Mouse (Mus musculus): ENCODE measurements at regions not wholly inside any gene's neighbourhood (a gene's known extent, or its start where the extent isn't known, plus 50 kb on each side); places are given as distances from the start of the nearest gene placed in this dataset.

DNA sequence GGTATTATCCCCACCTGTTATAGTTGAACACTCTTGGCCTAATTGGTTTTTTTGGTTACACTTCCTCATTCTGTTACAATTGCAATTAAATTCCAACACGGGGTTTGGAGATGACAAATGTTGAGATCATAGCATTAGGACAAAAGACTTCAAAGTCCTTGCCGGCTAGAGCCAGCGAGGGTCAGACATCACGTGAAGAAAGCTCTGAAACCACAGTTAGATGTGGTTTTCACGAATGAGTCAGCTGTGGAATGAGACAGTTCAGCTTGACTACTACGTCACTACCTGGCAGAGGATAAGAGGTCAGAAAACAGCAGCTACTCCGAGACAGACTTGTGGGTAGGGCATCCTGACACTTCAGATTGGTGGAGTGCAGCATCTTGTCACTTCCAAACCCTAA is 55.5 kb upstream of the Trio start:
- CTCF ChIA-PET: interaction anchor here (0.6 to 1.7 kb wide), 6 partner anchors 9 to 75 kb away, joined by 3 to 6 read pairs (median 4); no protein-coding TSS in a partner anchor
- POLR2A ChIA-PET: interaction anchor here (1.2 kb wide), 1 partner anchor 15 kb away, joined by 4 read pairs; no protein-coding TSS in a partner anchor
- peak; percentile 98 for DNase-seq (ENCODE audit: low read depth, low spot score)
- ATAC-seq: peak; percentile 94
- no peaks in the 10 kb centered on the region for H3K27me3 ChIP-seq
- in situ Hi-C loops (cut with MboI; ENCODE audit: low pct_unique_long_range_greater_than_20kb): loop anchor here (5.0 kb wide), 1 partner anchor 46 kb away; no protein-coding TSS in a partner anchor
- TF ChIP-seq CTCF (IDR thresholded peaks at IDR 0.05): no peak

DNA sequence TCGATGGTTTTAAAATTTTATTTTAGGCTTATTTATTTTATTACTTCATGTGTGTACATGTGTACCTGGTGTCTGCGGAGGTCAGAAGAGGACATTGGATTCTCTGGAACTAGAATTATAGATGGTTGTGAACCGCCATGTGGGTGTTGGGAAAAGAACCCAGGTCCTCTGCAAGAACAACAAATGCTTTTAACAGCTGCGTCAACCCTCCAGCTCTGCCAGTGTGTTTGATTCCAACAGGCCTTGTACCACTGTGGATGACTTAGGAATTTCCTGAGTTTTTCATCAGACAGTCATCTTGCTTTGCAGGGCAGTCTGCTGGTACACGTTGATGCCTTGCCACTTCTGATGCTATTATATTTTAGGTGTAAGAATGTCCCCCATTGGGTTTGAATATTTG is 56.8 kb upstream of the Trio start:
- DNase-seq (ENCODE audit: low read depth, low spot score): no peak
- CTCF ChIA-PET: interaction anchor here (1.7 kb wide), 1 partner anchor 10 kb away, joined by 6 read pairs; no protein-coding TSS in a partner anchor
- no peak for ATAC-seq
- no peaks in the 10 kb centered on the region for H3K27me3 ChIP-seq
- in situ Hi-C loops (cut with MboI; ENCODE audit: low pct_unique_long_range_greater_than_20kb): loop anchor here (5.0 kb wide), 1 partner anchor 45 kb away; no protein-coding TSS in a partner anchor
- POLR2A ChIA-PET: no interaction called here
- no peak for TF ChIP-seq CTCF (IDR thresholded peaks at IDR 0.05)

DNA sequence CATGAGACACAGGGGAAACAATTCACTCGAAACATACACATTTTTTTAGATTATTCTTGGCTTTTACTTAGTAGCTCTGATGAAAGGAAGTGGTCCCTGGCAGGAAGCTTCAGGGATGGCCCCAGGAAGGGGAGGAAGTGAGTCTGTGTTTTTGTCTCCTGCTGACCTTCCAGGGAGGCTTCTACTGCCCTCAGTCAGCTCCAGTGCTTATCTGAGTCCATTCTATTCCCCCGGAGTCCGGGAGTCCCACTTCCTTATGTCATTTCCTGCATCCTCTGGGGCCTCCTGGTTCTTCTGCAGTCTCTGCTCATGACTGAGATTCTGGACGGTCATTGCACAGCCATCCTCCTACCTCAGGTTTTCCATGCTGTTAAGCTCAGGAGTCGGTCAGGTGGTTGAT is 80.3 kb upstream of the Trio start:
- DNase-seq (ENCODE audit: low read depth, low spot score) (no peak), ATAC-seq (no peak)
- in situ Hi-C loops (cut with MboI; ENCODE audit: low pct_unique_long_range_greater_than_20kb): no loop called here
- ChIA-PET CTCF (interaction anchor here (0.9 to 5.3 kb wide), 2 partner anchors 9 to 21 kb away, joined by 3 to 35 read pairs; no protein-coding TSS in a partner anchor), POLR2A (no interaction called here)
- no peaks in the 10 kb centered on the region for H3K27me3 ChIP-seq
- TF ChIP-seq CTCF (IDR thresholded peaks at IDR 0.05): no peak

DNA sequence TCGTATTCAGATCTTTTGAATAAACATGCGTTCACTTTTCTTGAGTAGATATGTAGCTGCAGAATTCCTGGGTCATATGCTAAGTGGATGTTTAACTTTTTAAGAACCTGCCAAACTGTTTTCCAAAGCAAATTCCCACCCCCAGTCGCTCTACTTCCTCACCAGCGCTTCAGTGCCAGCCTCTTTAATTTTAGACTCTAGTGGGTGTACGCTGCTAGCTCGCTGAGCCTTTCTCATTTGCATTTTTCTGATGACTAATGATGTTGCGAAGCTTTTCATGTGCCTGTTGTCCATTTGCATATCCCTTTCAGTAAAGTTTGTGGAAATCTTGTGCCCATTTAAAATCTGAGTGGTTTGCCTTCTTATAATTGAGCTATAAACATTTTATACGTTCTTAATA is 84.3 kb upstream of the Trio start:
- peak; percentile 6 for TF ChIP-seq CTCF (IDR thresholded peaks at IDR 0.05)
- ChIA-PET POLR2A (interaction anchor here (0.9 kb wide), 1 partner anchor 84 kb away, joined by 3 read pairs; the partner anchor contains the start of gene Trio), CTCF (interaction anchor here (0.9 to 5.3 kb wide), 5 partner anchors 13 to 38 kb away, joined by 3 to 35 read pairs (median 4); no protein-coding TSS in a partner anchor)
- DNase-seq (ENCODE audit: low read depth, low spot score) (no peak), ATAC-seq (peak; percentile 75)
- H3K27me3 ChIP-seq: no peaks in the 10 kb centered on the region
- in situ Hi-C loops (cut with MboI; ENCODE audit: low pct_unique_long_range_greater_than_20kb): no loop called here

DNA sequence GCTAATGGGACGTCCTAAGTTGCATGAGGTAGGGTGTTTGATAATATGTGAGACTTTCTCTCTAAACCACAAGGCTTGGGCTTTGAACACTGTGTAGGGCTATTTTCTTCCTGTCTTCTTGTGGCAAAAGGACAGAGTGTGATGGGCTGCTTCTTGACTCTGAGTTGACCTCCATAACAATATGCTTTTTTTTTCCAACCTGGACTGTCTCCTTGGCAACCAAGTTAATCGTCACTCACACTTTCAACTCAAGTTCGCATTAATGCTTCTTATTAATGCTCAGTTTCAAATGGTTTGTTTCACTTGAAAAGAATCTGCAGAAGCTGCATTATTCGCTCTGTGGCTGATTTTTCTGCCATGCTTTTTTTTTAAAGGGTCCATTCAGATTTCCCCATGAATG is 87.8 kb upstream of the Trio start:
- H3K27me3 ChIP-seq: no peaks in the 10 kb centered on the region
- TF ChIP-seq CTCF (IDR thresholded peaks at IDR 0.05): no peak
- DNase-seq (ENCODE audit: low read depth, low spot score) (no peak), ATAC-seq (no peak)
- POLR2A ChIA-PET: no interaction called here
- in situ Hi-C loops (cut with MboI; ENCODE audit: low pct_unique_long_range_greater_than_20kb): no loop called here
- CTCF ChIA-PET: interaction anchor here (1.0 kb wide), 1 partner anchor 11 kb away, joined by 4 read pairs; no protein-coding TSS in a partner anchor

DNA sequence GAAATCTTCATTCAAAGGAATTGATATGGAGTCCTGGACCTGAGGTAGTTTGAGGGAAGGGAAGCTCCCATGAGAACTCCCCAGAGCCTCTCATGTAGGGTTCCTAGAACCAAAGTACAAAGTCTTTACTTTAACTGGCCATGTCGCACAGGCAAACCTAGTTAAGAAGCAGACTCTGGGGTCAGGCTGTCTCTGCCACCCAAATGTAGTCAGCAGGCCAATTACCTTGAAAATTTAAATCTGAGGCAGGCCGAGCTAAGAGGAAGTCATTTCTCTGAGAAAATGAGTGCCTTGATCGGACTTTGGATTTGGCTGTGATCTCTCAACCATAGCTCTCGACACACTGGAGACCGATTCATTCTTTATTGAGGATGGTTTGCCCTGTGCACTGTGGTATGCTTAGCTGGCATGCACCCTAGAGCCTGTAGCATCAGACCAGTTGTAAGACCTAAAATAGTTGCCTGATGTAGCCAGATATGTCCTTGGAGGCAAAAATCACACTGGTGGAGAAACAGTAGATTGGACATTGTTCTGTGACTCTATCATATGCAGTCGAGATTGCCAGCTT is 88.6 kb upstream of the Trio start:
- DNase-seq (ENCODE audit: low read depth, low spot score) (no peak), ATAC-seq (peak; percentile 10)
- in situ Hi-C loops (cut with MboI; ENCODE audit: low pct_unique_long_range_greater_than_20kb): no loop called here
- TF ChIP-seq CTCF (IDR thresholded peaks at IDR 0.05): no peak
- POLR2A ChIA-PET: no interaction called here
- CTCF ChIA-PET: interaction anchor here (1.0 kb wide), 1 partner anchor 10 kb away, joined by 4 read pairs; no protein-coding TSS in a partner anchor
- H3K27me3 ChIP-seq: no peaks in the 10 kb centered on the region

DNA sequence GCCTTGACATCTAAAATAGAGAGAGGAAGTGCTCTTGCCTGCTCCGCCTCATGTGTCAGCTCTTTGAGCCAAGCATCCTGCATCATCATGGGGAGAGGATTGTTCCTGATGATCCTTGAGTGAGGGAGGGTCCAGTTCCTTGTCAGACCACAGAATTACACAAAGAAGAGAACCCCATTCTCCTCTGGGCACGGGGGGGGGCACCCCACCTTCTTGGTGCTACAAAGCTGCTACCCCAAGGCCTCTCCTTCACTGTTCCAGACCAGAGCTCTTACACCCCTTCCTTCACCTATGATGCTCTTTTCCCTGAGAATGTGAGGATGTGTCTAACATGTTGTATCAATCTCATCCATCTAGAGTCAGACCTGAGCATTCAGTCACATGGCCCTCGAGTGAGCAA is 76.7 kb upstream of the Dnah5 start:
- in situ Hi-C loops (cut with MboI; ENCODE audit: low pct_unique_long_range_greater_than_20kb): loop anchor here (5.0 kb wide), 1 partner anchor 45 kb away; no protein-coding TSS in a partner anchor
- no peak for TF ChIP-seq CTCF (IDR thresholded peaks at IDR 0.05)
- CTCF ChIA-PET: interaction anchor here (1.3 to 2.1 kb wide), 3 partner anchors 11 to 243 kb away, joined by 3 to 5 read pairs (median 3); no protein-coding TSS in a partner anchor
- H3K27me3 ChIP-seq: no peaks in the 10 kb centered on the region
- POLR2A ChIA-PET: no interaction called here
- ATAC-seq: no peak
- DNase-seq (ENCODE audit: low read depth, low spot score): no peak

DNA sequence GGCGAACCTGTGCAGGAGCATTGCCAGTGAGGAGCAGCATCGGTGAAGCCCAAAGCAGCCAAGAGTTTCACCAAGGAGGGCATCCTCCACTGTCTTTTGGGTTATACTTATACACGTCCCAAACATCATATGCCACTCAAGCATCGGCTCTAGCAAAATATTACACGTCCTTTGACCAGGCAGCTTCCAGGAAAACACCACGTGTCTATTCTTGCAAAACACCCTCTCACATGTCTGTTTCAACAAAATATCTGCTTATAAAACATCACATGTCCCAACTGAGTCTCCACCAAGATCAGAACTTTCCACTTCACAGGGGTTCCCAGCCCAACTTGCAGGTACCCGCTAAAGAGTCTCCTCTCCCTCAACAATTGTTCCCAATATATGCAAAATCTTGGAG is 74.0 kb upstream of the Dnah5 start:
- CTCF ChIA-PET: no interaction called here
- POLR2A ChIA-PET: no interaction called here
- in situ Hi-C loops (cut with MboI; ENCODE audit: low pct_unique_long_range_greater_than_20kb): loop anchor here (5.0 kb wide), 1 partner anchor 47 kb away; no protein-coding TSS in a partner anchor
- no peaks in the 10 kb centered on the region for H3K27me3 ChIP-seq
- TF ChIP-seq CTCF (IDR thresholded peaks at IDR 0.05): no peak
- ATAC-seq: no peak
- DNase-seq (ENCODE audit: low read depth, low spot score): no peak

DNA sequence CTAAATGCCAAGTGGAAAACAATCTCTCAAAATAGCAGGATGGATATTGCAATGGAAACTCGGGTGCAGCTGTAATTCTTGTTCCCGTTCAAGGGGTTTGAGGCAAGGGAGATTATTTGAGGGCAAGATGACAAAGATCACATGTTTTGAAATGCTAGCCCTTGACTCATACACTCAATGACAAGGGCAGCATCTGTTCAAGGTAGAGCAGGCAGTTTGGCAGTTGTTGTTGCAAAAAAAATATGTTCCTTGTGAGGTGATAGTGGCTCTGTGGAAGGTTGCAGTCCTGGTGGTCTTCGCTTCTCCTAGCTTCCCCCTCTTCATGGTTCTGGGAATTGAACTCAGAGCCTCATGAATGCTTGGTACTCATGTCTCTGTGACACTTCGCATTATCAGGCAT is 72.0 kb upstream of the Dnah5 start:
- ChIA-PET POLR2A (no interaction called here), CTCF (interaction anchor here (0.8 kb wide), 1 partner anchor 11 kb away, joined by 3 read pairs; no protein-coding TSS in a partner anchor)
- ATAC-seq (no peak), DNase-seq (ENCODE audit: low read depth, low spot score) (no peak)
- in situ Hi-C loops (cut with MboI; ENCODE audit: low pct_unique_long_range_greater_than_20kb): no loop called here
- no peak for TF ChIP-seq CTCF (IDR thresholded peaks at IDR 0.05)
- no peaks in the 10 kb centered on the region for H3K27me3 ChIP-seq

DNA sequence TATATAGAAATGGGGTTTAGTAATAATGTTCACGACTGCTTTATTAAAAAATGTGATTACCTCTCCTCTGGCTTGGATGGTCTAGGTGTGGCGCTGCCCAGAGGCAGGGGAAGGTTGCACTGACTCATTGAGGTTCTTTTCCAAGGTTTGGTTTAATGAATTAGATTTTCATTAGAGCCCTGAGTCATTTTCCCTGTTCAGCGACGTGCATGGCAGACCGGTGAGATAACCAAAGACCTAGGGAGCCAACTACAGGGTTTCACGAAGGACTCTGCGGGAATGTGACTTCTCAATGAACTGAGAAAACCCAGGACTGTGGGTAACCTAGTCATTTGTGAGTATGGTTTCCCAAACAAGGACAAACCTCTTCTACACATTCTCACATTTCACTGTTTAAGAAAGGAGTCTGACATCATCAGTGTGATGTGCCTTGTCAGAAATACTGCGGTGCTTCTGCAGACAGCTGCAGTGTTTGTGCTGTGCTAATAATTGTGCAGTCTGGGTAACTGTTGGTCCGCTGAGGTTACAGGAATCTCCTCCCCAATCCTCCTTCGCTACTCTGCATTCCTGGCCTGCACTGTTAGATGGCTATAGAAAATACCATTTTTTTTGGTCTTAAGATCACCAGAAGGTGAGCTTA is 70.3 kb upstream of the Dnah5 start:
- in situ Hi-C loops (cut with MboI; ENCODE audit: low pct_unique_long_range_greater_than_20kb): no loop called here
- ChIA-PET CTCF (interaction anchor here (0.7 to 2.0 kb wide), 10 partner anchors 9 to 207 kb away, joined by 3 to 6 read pairs (median 4); no protein-coding TSS in a partner anchor), POLR2A (interaction anchor here (1.4 kb wide), 1 partner anchor 42 kb away, joined by 4 read pairs; no protein-coding TSS in a partner anchor)
- TF ChIP-seq CTCF (IDR thresholded peaks at IDR 0.05): peak; percentile 18
- DNase-seq (ENCODE audit: low read depth, low spot score) (peak; percentile 96), ATAC-seq (peak; percentile 94)
- no peaks in the 10 kb centered on the region for H3K27me3 ChIP-seq

DNA sequence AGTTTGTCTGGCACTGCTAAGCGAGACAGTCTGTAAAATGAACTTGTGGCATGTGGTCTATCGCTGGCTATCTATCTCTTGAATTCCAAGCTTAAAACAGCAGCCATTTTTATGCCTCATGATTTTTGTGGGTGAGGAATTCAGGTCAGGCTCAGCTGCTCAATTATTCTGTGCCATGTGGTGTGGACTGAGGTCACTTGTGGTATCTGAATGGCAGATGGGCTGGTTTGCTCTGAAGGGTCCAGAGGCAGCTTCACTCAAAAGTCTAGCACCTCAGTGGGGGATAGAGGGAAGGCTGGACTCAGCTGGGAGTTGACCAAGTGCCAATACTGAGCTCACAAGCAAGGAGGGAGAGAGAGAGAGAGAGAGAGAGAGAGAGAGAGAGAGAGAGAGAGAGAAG is 69.3 kb upstream of the Dnah5 start:
- in situ Hi-C loops (cut with MboI; ENCODE audit: low pct_unique_long_range_greater_than_20kb): no loop called here
- ChIA-PET CTCF (interaction anchor here (0.7 to 2.0 kb wide), 9 partner anchors 8 to 208 kb away, joined by 3 to 6 read pairs (median 4); no protein-coding TSS in a partner anchor), POLR2A (interaction anchor here (1.4 kb wide), 1 partner anchor 41 kb away, joined by 4 read pairs; no protein-coding TSS in a partner anchor)
- no peak for TF ChIP-seq CTCF (IDR thresholded peaks at IDR 0.05)
- H3K27me3 ChIP-seq: no peaks in the 10 kb centered on the region
- peak; percentile 8 for ATAC-seq
- DNase-seq (ENCODE audit: low read depth, low spot score): no peak

All from Patski (cell line).